Mouse (Mus musculus) duodenum, adult 2 months (tissue): ENCODE data around the gene Olfr1508. TPM values are rescaled to one million over a fixed set of nuclear protein-coding genes. Genes with fewer than 3 reads are reported as not detected.

Source experiments
- polyA plus RNA-seq: library from polyadenylated mRNA; depleted of rRNA; stranded (reverse); fragments of >200 nt; gene quantifications from 2 replicates; pipeline ENCODE4 v1.2.3, GENCODE M21; 2012; ENCODE audit warnings: low replicate concordance; rRNA removed

Olfr1508 gene
- not detected in 2 replicates for polyA plus RNA-seq

DNA sequence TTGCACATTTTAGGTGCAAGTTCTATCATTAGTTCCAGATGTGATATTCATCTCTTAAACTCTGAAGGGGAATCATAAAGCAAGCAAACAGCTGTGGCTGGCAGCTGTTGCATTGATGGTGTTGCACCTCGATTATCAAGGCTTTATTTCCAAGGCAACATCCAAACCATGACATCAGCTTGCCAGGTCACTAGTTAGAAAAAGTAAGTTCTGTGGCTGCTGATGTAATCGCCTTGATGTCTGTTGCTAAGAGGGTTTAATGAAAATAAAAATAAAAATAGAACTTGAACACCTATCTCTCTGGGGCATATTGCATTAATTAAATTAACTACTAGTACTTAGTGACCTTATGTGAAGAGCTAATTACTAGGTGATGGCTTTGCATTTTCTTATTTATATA lies at the start of gene Olfr1508:
TSS of gene Olfr1508 (minus strand) at position 101 of the 400 bp plus-strand sequence.

DNA sequence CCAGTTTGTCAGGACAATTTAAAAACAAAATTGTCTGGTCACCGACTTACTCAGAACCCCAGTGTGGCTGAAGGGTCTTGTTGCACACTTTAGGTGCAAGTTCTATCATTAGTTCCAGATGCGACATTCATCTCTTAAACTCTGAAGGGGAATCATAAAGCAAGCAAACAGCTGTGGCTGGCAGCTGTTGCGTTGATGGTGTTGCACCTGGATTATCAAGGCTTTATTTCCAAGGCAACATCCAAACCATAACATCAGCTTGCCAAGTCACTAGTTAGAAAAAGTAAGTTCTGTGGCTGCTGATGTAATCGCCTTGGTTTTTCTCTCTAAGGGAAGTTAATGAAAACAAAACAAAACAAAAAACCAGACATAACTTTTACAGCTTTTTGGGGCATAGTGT lies 28.2 kb upstream of the Olfr1508 start, which contains the start of gene Olfr1507:
TSS of gene Olfr1507 (minus strand) at position 234 of the 400 bp plus-strand sequence.

DNA sequence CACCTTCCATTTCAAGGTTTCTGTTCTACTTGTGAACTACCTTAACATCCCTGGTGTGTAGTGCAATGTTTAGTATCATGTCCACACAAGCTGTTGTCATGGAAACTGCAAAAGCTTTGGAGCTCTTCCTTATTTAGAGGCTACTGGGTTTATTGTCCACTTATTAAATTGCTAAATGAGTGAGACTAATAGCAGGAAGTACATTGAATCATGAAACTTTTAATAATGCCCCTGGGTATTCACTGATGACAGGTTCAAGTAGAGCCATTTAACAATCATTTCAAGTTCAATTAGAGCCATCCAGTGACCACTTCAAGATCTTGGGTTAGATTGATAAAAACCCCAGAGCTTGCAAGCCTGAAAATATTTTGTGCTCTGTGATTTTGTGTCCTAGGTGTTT lies 24.6 kb downstream of the Olfr1508 start, which contains the start of gene Olfr1509:
TSS of gene Olfr1509 (plus strand) at position 301 of the 400 bp plus-strand sequence.

DNA sequence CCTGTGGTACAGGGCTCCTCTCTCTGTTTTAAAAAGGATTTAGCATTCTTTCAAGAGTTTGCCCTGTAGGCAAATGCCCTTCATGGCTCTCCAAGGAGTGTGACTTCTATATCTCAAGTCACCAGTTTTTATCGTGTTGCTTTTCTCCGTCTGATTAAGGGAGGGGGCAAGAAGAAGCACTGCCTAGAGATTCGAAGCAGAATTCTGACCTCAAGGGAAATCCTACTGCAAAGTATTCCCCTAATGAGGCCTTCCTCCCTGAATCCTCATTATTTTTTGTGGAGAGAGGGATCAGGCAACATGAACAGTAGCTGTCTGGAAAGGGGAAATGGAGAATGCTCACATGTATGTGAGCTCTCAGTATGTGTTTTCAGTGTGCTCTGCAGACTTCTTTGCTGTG lies 53.0 kb downstream of the Olfr1508 start, which contains the start of gene Olfr1510:
TSS of gene Olfr1510 (minus strand) at position 101 of the 400 bp plus-strand sequence.

Other genes with a start within 250 kb of the Olfr1508 start
- 12.6 and 13.0 TPM in 2 replicates for gene Chd8, start 209.7 kb downstream of the Olfr1508 start, polyA plus RNA-seq
- 20.9 and 21.4 TPM in 2 replicates for gene Tox4, start 188.3 kb downstream of the Olfr1508 start, polyA plus RNA-seq
- 1.4 TPM in 2 replicates for gene Rab2b, start 187.9 kb downstream of the Olfr1508 start, polyA plus RNA-seq
- gene Mettl3, start 162.4 kb downstream of the Olfr1508 start, polyA plus RNA-seq = 7.4 and 11.1 TPM in 2 replicates
- 1.2 TPM in 2 replicates for gene Sall2, start 138.7 kb downstream of the Olfr1508 start, polyA plus RNA-seq
- gene Olfr1513, start 111.1 kb downstream of the Olfr1508 start, polyA plus RNA-seq = not detected in 2 replicates
- gene Olfr1512, start 88.3 kb downstream of the Olfr1508 start, polyA plus RNA-seq = not detected in 2 replicates
- not detected in 2 replicates for gene Olfr1511, start 70.1 kb downstream of the Olfr1508 start, polyA plus RNA-seq
- not detected in 2 replicates for gene Olfr1510, start 53.1 kb downstream of the Olfr1508 start, polyA plus RNA-seq
- not detected in 2 replicates for gene Olfr1509, start 24.5 kb downstream of the Olfr1508 start, polyA plus RNA-seq
- not detected in 2 replicates for gene Olfr1507, start 28.3 kb upstream of the Olfr1508 start, polyA plus RNA-seq